Mouse (Mus musculus) testis, adult 2 months (tissue): ENCODE measurements around the gene Vasp. TPM values are rescaled to one million over a fixed set of nuclear protein-coding genes. Genes with fewer than 3 reads are reported as not detected.
"Not testable (repeated sequence)": the region's sequence is repeated elsewhere in the genome, so short reads cannot be mapped to it uniquely, and the experiment has no call there.

Experiments used
- H3K27ac ChIP-seq: fragments of 200-500 bp; 2 replicates; pipeline ENCODE4 v1.5.1; 2012; ENCODE audit warnings: low read depth, low read length; ENCODE audit not compliant: control insufficient read depth, insufficient read depth
- H3K27me3 ChIP-seq: fragments of 200-500 bp; 2 replicates; pipeline ENCODE4 v1.6.1; 2012; ENCODE audit warnings: mild to moderate bottlenecking, low read length, moderate library complexity; ENCODE audit not compliant: control insufficient read depth, insufficient read depth
- H3K36me3 ChIP-seq: fragments of 200-500 bp; 2 replicates; pipeline ENCODE4 v1.6.1; 2012; ENCODE audit warnings: mild to moderate bottlenecking, low read length; ENCODE audit not compliant: control insufficient read depth, insufficient read depth
- H3K4me1 ChIP-seq: fragments of 200-500 bp; 2 replicates; pipeline ENCODE4 v1.6.1; 2012; ENCODE audit warnings: low read length; ENCODE audit not compliant: control insufficient read depth, insufficient read depth
- H3K4me3 ChIP-seq: fragments of 200-500 bp; 2 replicates; pipeline ENCODE4 v1.5.1; 2012; ENCODE audit warnings: low read depth, mild to moderate bottlenecking, low read length, moderate library complexity, mixed read lengths; ENCODE audit not compliant: control insufficient read depth
- CTCF ChIP-seq: fragments of 200-500 bp; IDR thresholded peaks from 2 replicates; pipeline ENCODE4 v1.5.1; 2012; ENCODE audit warnings: low read depth, mild to moderate bottlenecking, inconsistent platforms, low read length, moderate library complexity; ENCODE audit not compliant: control insufficient read depth, insufficient read depth, insufficient replicate concordance
- POLR2A ChIP-seq: fragments of 200-500 bp; IDR thresholded peaks from 2 replicates; pipeline ENCODE4 v1.6.1; 2012; ENCODE audit warnings: low read depth, mild to moderate bottlenecking, inconsistent platforms, low read length, moderate library complexity; ENCODE audit not compliant: control insufficient read depth
- polyA plus RNA-seq: library from polyadenylated mRNA; depleted of rRNA; stranded (reverse); fragments of >200 nt; gene quantifications from 2 replicates; pipeline ENCODE4 v1.2.3, GENCODE M21; 2012

Gene Vasp
- polyA plus RNA-seq, 1 experiment = 42.4 TPM

DNA sequence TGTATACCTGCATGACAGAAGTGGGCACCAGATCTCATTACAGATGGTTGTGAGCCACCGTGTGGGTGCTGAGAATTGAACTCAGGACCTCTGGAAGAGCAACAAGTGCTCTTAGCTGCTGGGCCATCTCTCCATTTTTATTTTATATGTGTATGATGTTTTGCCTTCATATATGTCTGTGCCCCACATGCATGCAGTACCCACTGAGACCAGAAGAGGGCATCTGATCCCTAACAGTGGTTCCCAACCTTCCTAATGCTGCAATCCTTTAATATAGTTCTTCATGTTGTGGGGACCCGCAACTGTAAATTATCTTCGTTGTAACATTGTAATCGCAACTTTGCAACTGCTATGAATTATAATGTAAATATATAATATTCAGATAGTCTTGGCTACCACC is 13.1 kb upstream of the Vasp start:
- Histone ChIP-seq H3K27ac (no peak overlapping the region), H3K27me3 (no peaks in the 10 kb centered on the region), H3K36me3 (no peaks in the 10 kb centered on the region), H3K4me1 (peaks cover 12% of the 10 kb centered on the region), H3K4me3 (no peak overlapping the region)
- TF ChIP-seq POLR2A = no peak

DNA sequence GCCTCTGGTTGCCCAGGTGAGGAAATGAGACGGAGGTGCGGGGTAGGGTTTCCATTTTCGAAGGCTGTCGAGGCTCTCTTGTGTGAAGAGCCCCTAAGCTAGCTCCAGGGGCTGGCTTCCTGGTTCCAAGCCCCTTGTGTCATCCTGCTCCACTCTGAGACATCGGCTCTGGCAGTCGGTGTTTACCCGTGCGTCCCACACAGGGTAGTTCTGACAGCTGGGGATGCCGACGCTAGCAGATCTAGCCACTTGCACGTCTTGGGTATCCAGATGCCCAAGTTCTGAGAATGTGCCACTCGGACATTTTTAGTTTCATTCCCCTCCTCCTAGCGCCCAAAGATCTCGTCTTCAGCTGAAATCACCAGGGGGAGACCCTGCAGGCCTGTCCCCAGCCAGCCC is 11.8 kb upstream of the Vasp start:
- no peaks in the 10 kb centered on the region for H3K27me3 ChIP-seq
- TF ChIP-seq CTCF (no peak), POLR2A (no peak)
- no peaks in the 10 kb centered on the region for H3K36me3 ChIP-seq
- peaks cover 19% of the 10 kb centered on the region for H3K4me1 ChIP-seq
- H3K27ac ChIP-seq = no peak overlapping the region
- no peak overlapping the region; the same call in none of the 2 replicates for H3K4me3 ChIP-seq

DNA sequence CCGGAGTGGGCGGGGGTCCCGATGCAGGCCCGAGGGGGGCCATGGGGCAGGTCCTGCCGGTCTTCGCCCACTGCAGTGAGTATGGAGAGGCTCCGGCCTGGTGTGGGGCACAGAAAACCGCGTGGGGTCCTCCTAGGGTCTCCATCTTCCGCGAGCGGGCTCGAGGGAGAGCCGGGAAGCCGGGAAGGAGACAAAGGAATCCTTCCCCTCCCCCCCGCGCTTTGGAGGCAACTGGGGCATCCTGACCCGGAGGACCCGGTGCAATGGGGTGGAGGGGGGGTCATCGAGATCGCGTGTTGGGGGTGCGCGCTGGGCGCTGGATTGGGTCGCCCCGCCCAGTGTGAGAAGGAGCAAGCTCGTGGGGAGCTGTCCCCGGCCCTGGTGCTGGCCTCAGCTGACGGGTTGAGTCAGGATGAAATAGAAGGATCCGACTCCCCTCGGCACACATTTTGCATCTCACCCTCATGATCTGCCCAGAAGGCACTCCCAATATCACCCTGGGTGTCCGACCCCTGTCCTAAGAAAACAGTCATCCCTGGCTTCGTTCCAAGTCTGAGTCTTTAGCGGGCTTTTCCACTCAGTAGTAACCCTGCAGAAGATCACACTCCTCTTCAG is 11.3 kb upstream of the Vasp start:
- H3K27me3 ChIP-seq = no peaks in the 10 kb centered on the region
- H3K27ac ChIP-seq = no peak overlapping the region
- TF ChIP-seq CTCF (no peak), POLR2A (no peak)
- H3K36me3 ChIP-seq = no peaks in the 10 kb centered on the region
- H3K4me1 ChIP-seq = peaks cover 19% of the 10 kb centered on the region
- H3K4me3 ChIP-seq = peak overlapping the region; percentile 62

DNA sequence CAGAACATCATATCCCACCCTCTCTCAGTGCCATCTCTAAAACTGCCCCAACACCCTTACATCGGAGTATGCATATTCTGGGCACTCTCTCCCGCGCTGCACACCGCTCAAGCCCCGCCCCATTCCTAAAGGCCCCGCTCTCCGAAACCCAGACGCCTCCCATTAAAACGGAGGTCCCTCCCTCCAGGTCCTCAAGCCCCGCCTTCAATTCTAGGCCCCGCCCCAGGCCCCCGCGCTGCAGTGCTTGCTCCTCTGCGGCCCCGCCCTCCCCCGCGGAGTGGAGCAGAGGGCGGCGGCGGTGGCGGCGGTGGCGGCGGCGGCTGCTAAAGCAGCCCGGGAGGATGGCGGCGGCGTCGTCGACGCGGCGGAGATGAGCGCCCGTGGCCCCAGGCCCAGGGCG is 10.8 kb upstream of the Vasp start, which contains the start of gene Rtn2:
Gene Rtn2, plus strand, starts transcription at position 240 of the 400 bp plus-strand sequence.
- no peaks in the 10 kb centered on the region for H3K27me3 ChIP-seq
- no peak within 1 kb of the TSS for H3K27ac ChIP-seq
- no peaks in the 10 kb centered on the region for H3K36me3 ChIP-seq
- TF ChIP-seq POLR2A = no peak
- TF ChIP-seq CTCF = no peak
- peaks cover 19% of the 10 kb centered on the region for H3K4me1 ChIP-seq
- H3K4me3 ChIP-seq = peak within 1 kb of the TSS; percentile 62

DNA sequence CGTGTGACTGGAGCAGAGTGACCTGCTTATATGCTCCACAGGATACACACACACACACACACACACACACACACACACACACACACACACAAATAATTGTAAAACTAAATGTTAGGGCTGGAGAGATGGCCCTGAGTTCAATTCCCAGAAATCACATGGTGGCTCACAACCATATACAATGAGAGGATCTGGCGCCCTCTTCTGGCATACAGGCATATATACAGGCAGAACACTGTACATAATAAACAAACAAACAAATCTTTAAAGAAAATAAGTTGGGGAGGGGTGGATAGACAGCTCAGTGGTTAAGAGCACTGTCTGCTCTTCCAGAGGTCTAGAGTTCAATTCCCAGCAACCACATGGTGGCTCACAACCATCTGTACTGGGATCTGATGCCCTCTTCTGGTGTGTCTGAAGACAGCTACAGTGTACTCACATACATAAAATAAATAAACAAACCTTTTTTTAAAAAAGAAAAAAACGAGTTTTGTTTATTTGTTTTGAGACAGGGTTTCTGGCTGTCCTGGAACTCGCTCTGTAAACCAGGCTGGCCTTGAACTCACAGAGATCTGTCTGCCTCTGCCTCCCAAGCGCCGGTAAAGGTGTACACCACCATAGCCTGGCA is 10.2 kb upstream of the Vasp start:
- H3K27ac ChIP-seq, H3K27me3 ChIP-seq, H3K36me3 ChIP-seq: not testable (repeated sequence)
- Histone ChIP-seq H3K4me1 (peaks cover 15% of the 10 kb centered on the region), H3K4me3 (peak overlapping the region; percentile 62)

DNA sequence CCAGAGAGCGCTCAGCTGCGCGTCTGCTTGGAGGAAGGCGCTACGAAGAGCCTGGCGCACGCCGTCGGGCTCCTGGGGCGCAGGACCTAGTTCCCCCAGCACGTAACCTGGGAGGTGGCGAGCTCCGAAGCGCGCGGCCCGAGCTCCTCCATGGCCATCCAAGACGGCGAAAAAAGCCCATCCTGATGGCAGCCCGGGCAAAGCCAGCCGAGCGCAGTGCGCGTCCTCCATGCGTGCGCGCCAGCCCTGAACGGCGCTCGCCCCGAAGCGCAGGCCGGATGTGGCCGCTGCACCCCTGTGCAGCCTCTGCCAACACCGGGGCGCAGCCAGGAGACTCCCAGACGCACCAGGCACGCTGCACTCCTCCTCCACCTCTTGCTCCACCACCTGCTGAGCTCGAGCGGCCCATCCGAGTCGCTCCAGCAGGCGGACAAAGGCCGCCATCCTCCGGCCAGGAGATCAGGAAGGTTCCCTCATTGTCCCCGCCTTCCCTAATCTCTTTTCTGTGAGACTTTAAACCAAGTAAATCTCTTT is 8.0 kb upstream of the Vasp start, which contains the start of gene Ppm1n:
Gene Ppm1n, minus strand, starts transcription at position 484 of the 534 bp plus-strand sequence.
- Histone ChIP-seq H3K36me3 (no peaks in the 10 kb centered on the region), H3K27ac (no peak within 1 kb of the TSS), H3K4me3 (peak within 1 kb of the TSS; percentile 63), H3K4me1 (peaks cover 14% of the 10 kb centered on the region), H3K27me3 (no peaks in the 10 kb centered on the region)
- TF ChIP-seq CTCF (no peak), POLR2A (no peak)

DNA sequence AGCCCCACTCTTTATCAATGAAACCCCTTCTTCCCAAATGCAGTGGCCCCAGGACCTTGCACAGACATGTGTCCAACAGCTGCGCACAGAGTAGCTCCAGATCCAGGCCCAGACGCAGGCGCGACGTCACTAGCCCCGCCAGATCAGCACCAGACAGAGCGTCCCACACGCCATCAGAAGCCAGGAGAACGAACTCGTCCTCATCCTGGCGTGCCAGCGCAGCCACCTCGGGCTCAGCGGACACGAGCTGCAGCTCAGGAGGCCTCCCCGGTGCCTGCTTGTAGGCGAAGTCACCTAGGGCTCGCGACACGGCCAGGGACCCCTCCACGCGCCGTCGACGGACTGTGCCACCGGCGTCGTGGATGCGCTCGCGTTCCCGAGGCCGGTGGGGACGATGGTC is 7.4 kb upstream of the Vasp start:
- no peak overlapping the region for H3K27ac ChIP-seq
- H3K36me3 ChIP-seq = no peaks in the 10 kb centered on the region
- H3K4me3 ChIP-seq = peak overlapping the region; percentile 63
- peaks cover 14% of the 10 kb centered on the region for H3K4me1 ChIP-seq
- TF ChIP-seq CTCF (no peak), POLR2A (no peak)
- no peaks in the 10 kb centered on the region for H3K27me3 ChIP-seq
